Mouse (Mus musculus) cerebellum, postnatal 25 days (tissue): ENCODE data around the gene Sprr2a3.
"Not testable (repeated sequence)": the region's sequence is repeated elsewhere in the genome, so short reads cannot be mapped to it uniquely, and the experiment has no call there.

ENCODE experiments used
- DNase-seq, 2 experiments: peaks; one replicate each; pipeline ENCODE4 v3.0.0; 2021; ENCODE audit warnings: mixed read lengths in 2 of 2

Gene Sprr2a3

GRCm38 (mm10) chr3:92285101-92285500 lies at the start of gene Sprr2a3:
Gene Sprr2a3, plus strand, starts transcription at chr3:92285417.
- not testable (repeated sequence) for DNase-seq

- not testable (repeated sequence) for DNase-seq
These were observed 48.6 kb upstream of the Sprr2a3 start for GRCm38 (mm10) chr3:92236463-92237189.

- not testable (repeated sequence) for DNase-seq
These were observed 46.5 kb upstream of the Sprr2a3 start for GRCm38 (mm10) chr3:92238736-92239135.

GRCm38 (mm10) chr3:92239197-92239596 lies 46.0 kb upstream of the Sprr2a3 start:
- not testable (repeated sequence) for DNase-seq

GRCm38 (mm10) chr3:92244833-92245232 lies 40.4 kb upstream of the Sprr2a3 start:
- DNase-seq: not testable (repeated sequence)

GRCm38 (mm10) chr3:92246245-92246644 lies 39.0 kb upstream of the Sprr2a3 start:
- not testable (repeated sequence) for DNase-seq

- not testable (repeated sequence) for DNase-seq
These were observed 36.7 kb upstream of the Sprr2a3 start for GRCm38 (mm10) chr3:92248494-92248893.

GRCm38 (mm10) chr3:92250450-92250849 lies 34.8 kb upstream of the Sprr2a3 start:
- DNase-seq: not testable (repeated sequence)

GRCm38 (mm10) chr3:92253860-92254259 lies 31.4 kb upstream of the Sprr2a3 start:
- DNase-seq: not testable (repeated sequence)

- not testable (repeated sequence) for DNase-seq
These were observed 26.7 kb upstream of the Sprr2a3 start for GRCm38 (mm10) chr3:92258526-92258925.

- not testable (repeated sequence) for DNase-seq
These were observed 21.8 kb upstream of the Sprr2a3 start for GRCm38 (mm10) chr3:92263462-92263861.

- not testable (repeated sequence) for DNase-seq
These were observed 13.7 kb upstream of the Sprr2a3 start for GRCm38 (mm10) chr3:92271414-92271985.

GRCm38 (mm10) chr3:92273504-92273903 lies 11.7 kb upstream of the Sprr2a3 start:
- not testable (repeated sequence) for DNase-seq

GRCm38 (mm10) chr3:92274018-92274417 lies 11.2 kb upstream of the Sprr2a3 start:
- not testable (repeated sequence) for DNase-seq

GRCm38 (mm10) chr3:92279663-92280062 lies 5.6 kb upstream of the Sprr2a3 start:
- DNase-seq: not testable (repeated sequence)

- not testable (repeated sequence) for DNase-seq
These were observed 4.1 kb upstream of the Sprr2a3 start for GRCm38 (mm10) chr3:92280963-92281606.

- DNase-seq: not testable (repeated sequence)
These were observed 3.3 kb downstream of the Sprr2a3 start for GRCm38 (mm10) chr3:92288489-92288888.

- DNase-seq: no peak
These were observed 22.2 kb downstream of the Sprr2a3 start for GRCm38 (mm10) chr3:92307406-92307805.

GRCm38 (mm10) chr3:92316320-92316719 lies 31.1 kb downstream of the Sprr2a3 start, which contains the start of gene Sprr2b:
Gene Sprr2b, plus strand, starts transcription at chr3:92316620.
- DNase-seq: no peak

GRCm38 (mm10) chr3:92317384-92317783 lies 32.2 kb downstream of the Sprr2a3 start:
- no peak for DNase-seq

GRCm38 (mm10) chr3:92336278-92336677 lies 51.1 kb downstream of the Sprr2a3 start:
- DNase-seq: no peak

GRCm38 (mm10) chr3:92338840-92339239 lies 53.6 kb downstream of the Sprr2a3 start, which contains the start of gene Sprr2d:
Gene Sprr2d, plus strand, starts transcription at chr3:92339140.
- DNase-seq: no peak
